Mouse (Mus musculus) myocyte (in vitro differentiated cells): ENCODE results near the gene Mmgt2.

Experiments
- POLR2A ChIP-seq: IDR thresholded peaks from one replicate; pipeline ENCODE4 v1.6.1; 2011; ENCODE audit warnings: low read depth, mild to moderate bottlenecking, control low read depth, moderate library complexity; ENCODE audit not compliant: insufficient read length
- USF1 ChIP-seq: IDR thresholded peaks from one replicate; pipeline ENCODE4 v1.6.1; 2011; ENCODE audit warnings: low read depth, mild to moderate bottlenecking, control low read depth, moderate library complexity

DNA sequence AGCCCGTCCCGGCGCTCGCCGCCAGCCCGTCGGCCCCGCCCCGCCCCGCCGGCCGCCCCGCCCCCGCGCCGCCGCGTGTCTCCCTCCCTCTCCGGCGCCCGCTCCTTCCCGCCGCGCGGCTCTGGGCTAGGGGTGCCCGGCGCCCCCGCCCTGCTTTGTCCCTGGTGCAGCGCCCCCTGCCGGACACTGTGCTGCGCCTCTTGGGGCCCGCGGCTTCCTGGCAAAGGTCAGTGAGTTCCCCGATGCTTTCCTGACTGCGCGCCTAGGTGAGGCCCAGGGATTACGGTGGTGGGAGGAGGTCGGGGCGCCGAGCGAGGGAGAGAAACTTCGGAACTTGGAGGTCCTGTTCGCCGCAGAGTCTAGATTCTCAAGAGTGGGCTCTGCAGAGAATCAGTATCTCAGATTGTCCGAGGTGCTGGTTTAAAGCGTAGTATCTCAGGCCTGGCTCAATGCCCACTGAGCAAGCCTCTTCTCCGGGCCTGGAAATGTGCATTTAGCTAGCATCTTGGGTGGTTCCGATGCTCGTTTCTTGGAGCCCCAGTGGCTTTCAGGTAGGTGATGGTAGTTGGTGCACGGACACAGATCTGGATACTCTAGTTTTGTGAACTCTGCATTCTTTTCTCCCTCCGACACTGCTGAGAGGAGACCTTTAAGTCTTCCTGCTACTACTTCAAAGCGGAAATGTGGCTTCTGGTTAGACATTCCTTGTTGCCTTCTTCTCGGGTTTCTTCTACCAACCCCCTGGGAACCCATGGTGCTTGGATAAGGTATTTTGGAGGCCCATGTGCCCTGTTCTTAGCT lies at the start of gene Mmgt2:
- TF ChIP-seq POLR2A: no peak
- TF ChIP-seq USF1: no peak
